Mouse (Mus musculus): ENCODE measurements at regions not wholly inside any gene's neighbourhood (a gene's known extent, or its start where the extent isn't known, plus 50 kb on each side); places are given as distances from the start of the nearest gene placed in this dataset.

GRCm38 (mm10) chr14:74359663-74360552 lies 280.7 kb upstream of the Htr2a start:
- TF ChIP-seq EP300 (IDR thresholded peaks at IDR 0.05; ENCODE audit: low read depth) (no peak), CTCF (IDR thresholded peaks at IDR 0.05; ENCODE audit: low read depth) (no peak)
